Mouse (Mus musculus): Measurements from ENCODE around the gene Epha2. TPM values are rescaled to one million over a fixed set of nuclear protein-coding genes. Genes with fewer than 3 reads are reported as not detected.

Epha2 gene
- 1.2 and 1.4 TPM in 2 replicates for total RNA-seq (2014; rRNA removed)
- polyA plus RNA-seq (2015; fragmentation: Nextera tagmentation; extraction: Ambion mirVana): 0.33 and 0.39 TPM in 2 replicates

- H3K27ac ChIP-seq (ENCODE audit: low read depth, low read length): no peak within 1 kb of the TSS
- H3K4me1 ChIP-seq (ENCODE audit: insufficient read depth): no peaks in the 10 kb centered on the region
- H3K9me3 ChIP-seq (ENCODE audit: low read length): no peaks in the 10 kb centered on the region
- peak within 1 kb of the TSS; percentile 52 for H3K4me3 ChIP-seq (ENCODE audit: low read depth, low read length)
- no peak for TF ChIP-seq CTCF (IDR thresholded peaks at IDR 0.05; ENCODE audit: low read depth)
- no peaks in the 10 kb centered on the region for H3K36me3 ChIP-seq (ENCODE audit: insufficient read depth)
- peak within 1 kb of the TSS; percentile 99 for H3K4me2 ChIP-seq (ENCODE audit: low read depth)
- H3K27me3 ChIP-seq (ENCODE audit: insufficient read depth, low read length): peaks cover 41% of the 10 kb centered on the region
- DNase-seq: peak; percentile 63
- H3K9ac ChIP-seq: peak within 1 kb of the TSS; percentile 41
- WGBS: 1% methylated on average over 31 of the region's 35 CpGs
- peak; percentile 72 for ATAC-seq
Observed at GRCm38 (mm10) chr4:141301116-141301553, at the start of gene Epha2. Gene Epha2, plus strand, starts transcription at chr4:141301240.

- Histone ChIP-seq H3K27ac (ENCODE audit: low read depth, low read length) (no peak overlapping the region), H3K36me3 (ENCODE audit: insufficient read depth) (no peaks in the 10 kb centered on the region), H3K9me3 (ENCODE audit: low read length) (no peaks in the 10 kb centered on the region), H3K9ac (no peak overlapping the region), H3K27me3 (ENCODE audit: insufficient read depth, low read length) (peaks cover 14% of the 10 kb centered on the region), H3K4me3 (ENCODE audit: low read depth, low read length) (no peak overlapping the region), H3K4me2 (ENCODE audit: low read depth) (no peak overlapping the region), H3K4me1 (ENCODE audit: insufficient read depth) (no peaks in the 10 kb centered on the region; the same call in none of the 2 replicates)
- WGBS: 67% methylated on average over 2 of the region's 2 CpGs
- DNase-seq: no peak
- TF ChIP-seq CTCF (IDR thresholded peaks at IDR 0.05; ENCODE audit: low read depth): no peak
- no peak for ATAC-seq
Observed at GRCm38 (mm10) chr4:141252641-141253040, 48.4 kb upstream of the Epha2 start.

GRCm38 (mm10) chr4:141254234-141254633 lies 46.8 kb upstream of the Epha2 start:
- Histone ChIP-seq H3K36me3 (ENCODE audit: insufficient read depth) (no peaks in the 10 kb centered on the region), H3K4me3 (ENCODE audit: low read depth, low read length) (no peak overlapping the region), H3K9me3 (ENCODE audit: low read length) (no peaks in the 10 kb centered on the region), H3K4me2 (ENCODE audit: low read depth) (no peak overlapping the region), H3K27me3 (ENCODE audit: insufficient read depth, low read length) (no peaks in the 10 kb centered on the region), H3K9ac (no peak overlapping the region), H3K27ac (ENCODE audit: low read depth, low read length) (no peak overlapping the region), H3K4me1 (ENCODE audit: insufficient read depth) (no peaks in the 10 kb centered on the region)
- DNase-seq (no peak), ATAC-seq (no peak)
- WGBS: 63% methylated on average over 16 of the region's 16 CpGs
- no peak for TF ChIP-seq CTCF (IDR thresholded peaks at IDR 0.05; ENCODE audit: low read depth)

- no peak overlapping the region for H3K9ac ChIP-seq
- H3K4me1 ChIP-seq (ENCODE audit: insufficient read depth): no peaks in the 10 kb centered on the region
- no peak overlapping the region for H3K4me3 ChIP-seq (ENCODE audit: low read depth, low read length)
- WGBS: 70% methylated on average over 5 of the region's 5 CpGs
- no peak for DNase-seq
- no peaks in the 10 kb centered on the region for H3K36me3 ChIP-seq (ENCODE audit: insufficient read depth)
- H3K4me2 ChIP-seq (ENCODE audit: low read depth): no peak overlapping the region
- no peaks in the 10 kb centered on the region for H3K27me3 ChIP-seq (ENCODE audit: insufficient read depth, low read length)
- TF ChIP-seq CTCF (IDR thresholded peaks at IDR 0.05; ENCODE audit: low read depth): peak; percentile 60
- H3K27ac ChIP-seq (ENCODE audit: low read depth, low read length): no peak overlapping the region
- ATAC-seq: no peak
- H3K9me3 ChIP-seq (ENCODE audit: low read length): no peaks in the 10 kb centered on the region
Observed at GRCm38 (mm10) chr4:141257440-141257839, 43.6 kb upstream of the Epha2 start.

GRCm38 (mm10) chr4:141259413-141259812 lies 41.6 kb upstream of the Epha2 start:
- H3K9me3 ChIP-seq (ENCODE audit: low read length): no peaks in the 10 kb centered on the region
- H3K4me2 ChIP-seq (ENCODE audit: low read depth): no peak overlapping the region
- ATAC-seq: no peak
- no peak overlapping the region for H3K9ac ChIP-seq
- DNase-seq: no peak
- WGBS: 72% methylated on average over 12 of the region's 12 CpGs
- no peak overlapping the region for H3K4me3 ChIP-seq (ENCODE audit: low read depth, low read length)
- TF ChIP-seq CTCF (IDR thresholded peaks at IDR 0.05; ENCODE audit: low read depth): no peak
- H3K27me3 ChIP-seq (ENCODE audit: insufficient read depth, low read length): no peaks in the 10 kb centered on the region
- no peaks in the 10 kb centered on the region for H3K36me3 ChIP-seq (ENCODE audit: insufficient read depth)
- H3K27ac ChIP-seq (ENCODE audit: low read depth, low read length): no peak overlapping the region
- H3K4me1 ChIP-seq (ENCODE audit: insufficient read depth): no peaks in the 10 kb centered on the region

GRCm38 (mm10) chr4:141260007-141260723 lies 40.9 kb upstream of the Epha2 start:
- H3K9me3 ChIP-seq (ENCODE audit: low read length): no peaks in the 10 kb centered on the region
- TF ChIP-seq CTCF (IDR thresholded peaks at IDR 0.05; ENCODE audit: low read depth): no peak
- H3K4me3 ChIP-seq (ENCODE audit: low read depth, low read length): no peak overlapping the region; the same call in 1 of the 2 replicates
- DNase-seq (no peak), ATAC-seq (peak; percentile 51; the same call in 1 of the 2 replicates)
- H3K36me3 ChIP-seq (ENCODE audit: insufficient read depth): no peaks in the 10 kb centered on the region
- no peaks in the 10 kb centered on the region for H3K4me1 ChIP-seq (ENCODE audit: insufficient read depth)
- no peaks in the 10 kb centered on the region for H3K27me3 ChIP-seq (ENCODE audit: insufficient read depth, low read length)
- WGBS: 41% methylated on average over 16 of the region's 16 CpGs
- H3K4me2 ChIP-seq (ENCODE audit: low read depth): peak overlapping the region; percentile 33
- no peak overlapping the region for H3K27ac ChIP-seq (ENCODE audit: low read depth, low read length)
- no peak overlapping the region for H3K9ac ChIP-seq

- Histone ChIP-seq H3K36me3 (ENCODE audit: insufficient read depth) (no peaks in the 10 kb centered on the region), H3K9me3 (ENCODE audit: low read length) (no peaks in the 10 kb centered on the region), H3K27me3 (ENCODE audit: insufficient read depth, low read length) (no peaks in the 10 kb centered on the region), H3K27ac (ENCODE audit: low read depth, low read length) (no peak overlapping the region), H3K4me1 (ENCODE audit: insufficient read depth) (no peaks in the 10 kb centered on the region), H3K4me3 (ENCODE audit: low read depth, low read length) (no peak overlapping the region), H3K9ac (no peak overlapping the region), H3K4me2 (ENCODE audit: low read depth) (no peak overlapping the region)
- DNase-seq: no peak
- TF ChIP-seq CTCF (IDR thresholded peaks at IDR 0.05; ENCODE audit: low read depth): no peak
- no peak for ATAC-seq
- 78% methylated on average over 10 of the region's 10 CpGs for WGBS
Observed at GRCm38 (mm10) chr4:141262906-141263637, 38.0 kb upstream of the Epha2 start.

Measured in forebrain, postnatal 0 days (tissue).